Mouse (Mus musculus) liver, embryonic 14.5 days (tissue): ENCODE results near the gene Arhgap40.

Experiments used
- CTCF ChIP-seq: IDR thresholded peaks from 2 replicates; pipeline ENCODE4 v1.5.1; 2016; ENCODE audit warnings: antibody characterized with exemption, low read depth, control low read depth
- EP300 ChIP-seq: IDR thresholded peaks from 2 replicates; pipeline ENCODE4 v1.6.1; 2016; ENCODE audit warnings: antibody characterized with exemption, low read depth

GRCm38 (mm10) chr2:158541286-158541685, 28.7 kb downstream of the Arhgap40 start:
- no peak for TF ChIP-seq CTCF
- TF ChIP-seq EP300: no peak
